Mouse (Mus musculus) heart, embryonic 14.5 days (tissue): ENCODE results near the gene Megf6. TPM values are rescaled to one million over a fixed set of nuclear protein-coding genes. Genes with fewer than 3 reads are reported as not detected.
A peak's percentile ranks its signal among the peaks of the same experiment; 100 is the strongest.

ENCODE experiments used
- ATAC-seq: fragments of 200-750 bp; cut with Nextera tagmentation; 2 replicates; pipeline ENCODE4 v1.8.0; 2017; ENCODE audit warnings: low read depth, moderate TSS enrichment; ENCODE audit not compliant: insufficient number of reproducible peaks, insufficient read depth, low FRiP score
- H3K27ac ChIP-seq, 2 experiments: fragments of 200-500 bp in 1 of 2; fragments of 300-500 bp in 1 of 2; sonication (generic) in 1 of 2; replicated peaks in 1 of 2; 2 replicates each; pipeline ENCODE4 v1.5.1; 2012 to 2014; ENCODE audit warnings: low read depth in 2 of 2, low read length in 2 of 2, control low read depth in 1 of 2, mild to moderate bottlenecking in 1 of 2, mixed read lengths in 1 of 2; ENCODE audit not compliant: control insufficient read depth in 1 of 2, insufficient read depth in 1 of 2
- H3K27me3 ChIP-seq: fragments of 300-500 bp; sonication (generic); 2 replicates; pipeline ENCODE4 v1.6.1; 2014; ENCODE audit warnings: mild to moderate bottlenecking, low read length, control low read depth; ENCODE audit not compliant: control insufficient read depth, insufficient read depth
- H3K36me3 ChIP-seq: fragments of 300-500 bp; sonication (generic); 2 replicates; pipeline ENCODE4 v1.6.1; 2014; ENCODE audit warnings: mild to moderate bottlenecking, control low read depth, low read length, mixed read lengths; ENCODE audit not compliant: control insufficient read depth, insufficient read depth
- H3K4me1 ChIP-seq, 2 experiments: fragments of 200-500 bp in 1 of 2; fragments of 300-500 bp in 1 of 2; sonication (generic) in 1 of 2; 2 replicates each; pipeline ENCODE4 v1.6.1; 2012 to 2014; ENCODE audit warnings: low read length in 2 of 2, control low read depth in 1 of 2, mixed read lengths in 1 of 2; ENCODE audit not compliant: control insufficient read depth in 2 of 2, insufficient read depth in 2 of 2
- H3K4me2 ChIP-seq: fragments of 300-500 bp; sonication (generic); 2 replicates; pipeline ENCODE4 v1.6.1; 2014; ENCODE audit warnings: mild to moderate bottlenecking, low read length
- H3K4me3 ChIP-seq, 2 experiments: fragments of 200-500 bp in 1 of 2; fragments of 300-500 bp in 1 of 2; sonication (generic) in 1 of 2; 2 replicates each; pipeline ENCODE4 v1.5.1; 2012 to 2014; ENCODE audit warnings: low read length in 2 of 2, mild to moderate bottlenecking in 2 of 2, control low read depth in 1 of 2, low read depth in 1 of 2, moderate library complexity in 1 of 2; ENCODE audit not compliant: control insufficient read depth in 1 of 2, insufficient read depth in 1 of 2
- H3K9ac ChIP-seq: fragments of 300-500 bp; sonication (generic); 2 replicates; pipeline ENCODE4 v1.6.1; 2014; ENCODE audit warnings: mild to moderate bottlenecking, low read length
- H3K9me3 ChIP-seq: fragments of 300-500 bp; sonication (generic); 2 replicates; pipeline ENCODE4 v1.6.1; 2016; ENCODE audit warnings: low read length, control low read depth; ENCODE audit not compliant: control insufficient read depth
- WGBS: fragments of 180-500 bp; shearing (Covaris S2); extraction: QIAGEN DNeasy Blood & Tissue Kit; methylation state at CpG from one replicate; pipeline ENCODE4 v1.1.7; 2014; 5-methylcytosine and 5-hydroxymethylcytosine counted together
- polyA plus RNA-seq: library from polyadenylated mRNA; unstranded; fragments of >200 nt; fragmentation: Nextera tagmentation; extraction: Ambion mirVana; gene quantifications from 2 replicates; pipeline ENCODE4 v1.2.1, GENCODE M21; 2014

Gene Megf6
- polyA plus RNA-seq, 1 experiment from 2014 or later = 39.8 TPM

- Histone ChIP-seq H3K4me3 (no peak overlapping the region), H3K9ac (peak overlapping the region; percentile 25), H3K27ac (peak overlapping the region; percentile 63 to 66), H3K4me1 (peaks cover 25 to 31% of the 10 kb centered on the region in 2 experiments), H3K4me2 (no peak overlapping the region), H3K9me3 (no peaks in the 10 kb centered on the region), H3K27me3 (no peaks in the 10 kb centered on the region), H3K36me3 (no peaks in the 10 kb centered on the region)
- 8% methylated on average over 5 of the region's 5 CpGs for WGBS
- ATAC-seq = peak; percentile 22; the same call in 1 of the 2 replicates
These were observed 43.5 kb downstream of the Megf6 start for GRCm38 (mm10) chr4:154214075-154214474.

- no peak overlapping the region for H3K9ac ChIP-seq
- H3K27ac ChIP-seq = no peak overlapping the region
- no peak overlapping the region for H3K4me3 ChIP-seq
- peaks cover 25 to 32% of the 10 kb centered on the region in 2 experiments for H3K4me1 ChIP-seq
- H3K4me2 ChIP-seq = no peak overlapping the region
- 43% methylated on average over 7 of the region's 7 CpGs for WGBS
- H3K36me3 ChIP-seq = no peaks in the 10 kb centered on the region
- ATAC-seq = no peak
- H3K27me3 ChIP-seq = 0 out of 2 replicates have a peak, but pooled peaks cover 2% of the 10 kb centered on the region
- no peaks in the 10 kb centered on the region for H3K9me3 ChIP-seq
These were observed 47.3 kb downstream of the Megf6 start for GRCm38 (mm10) chr4:154217711-154218350.

- H3K36me3 ChIP-seq = no peaks in the 10 kb centered on the region
- H3K4me3 ChIP-seq = no peak overlapping the region
- no peak overlapping the region for H3K9ac ChIP-seq
- WGBS = 30% methylated on average over 6 of the region's 6 CpGs
- H3K4me1 ChIP-seq = peaks cover 30 to 39% of the 10 kb centered on the region in 2 experiments
- no peak overlapping the region for H3K4me2 ChIP-seq
- H3K27ac ChIP-seq = peak overlapping the region in 1 of 2 experiments; percentile 6; a peak in 1 of 4 replicates
- ATAC-seq = no peak
- 0 out of 2 replicates have a peak, but pooled peaks cover 2% of the 10 kb centered on the region for H3K27me3 ChIP-seq
- H3K9me3 ChIP-seq = no peaks in the 10 kb centered on the region
These were observed 52.2 kb downstream of the Megf6 start for GRCm38 (mm10) chr4:154222773-154223172.

- Histone ChIP-seq H3K4me3 (no peak overlapping the region), H3K27ac (peak overlapping the region in 1 of 2 experiments; percentile 64; a peak in 1 of 4 replicates), H3K27me3 (0 out of 2 replicates have a peak, but pooled peaks cover 2% of the 10 kb centered on the region), H3K4me1 (peaks cover 40 to 47% of the 10 kb centered on the region in 2 experiments), H3K4me2 (no peak overlapping the region), H3K9me3 (no peaks in the 10 kb centered on the region), H3K36me3 (no peaks in the 10 kb centered on the region), H3K9ac (peak overlapping the region; percentile 38; the same call in 1 of the 2 replicates)
- ATAC-seq = peak; percentile 62
- WGBS = 19% methylated on average over 6 of the region's 6 CpGs
These were observed 53.9 kb downstream of the Megf6 start for GRCm38 (mm10) chr4:154224267-154224969.

- 0 out of 2 replicates have a peak, but pooled peaks cover 2% of the 10 kb centered on the region for H3K27me3 ChIP-seq
- no peak overlapping the region for H3K4me2 ChIP-seq
- H3K4me3 ChIP-seq = no peak overlapping the region
- ATAC-seq = no peak
- no peaks in the 10 kb centered on the region for H3K36me3 ChIP-seq
- H3K4me1 ChIP-seq = peaks cover 43 to 47% of the 10 kb centered on the region in 2 experiments
- no peak overlapping the region for H3K9ac ChIP-seq
- no peaks in the 10 kb centered on the region for H3K9me3 ChIP-seq
- no peak overlapping the region; a peak in 1 of 4 replicates for H3K27ac ChIP-seq
- WGBS = 55% methylated on average over 9 of the region's 9 CpGs
These were observed 54.4 kb downstream of the Megf6 start for GRCm38 (mm10) chr4:154224970-154225309.

GRCm38 (mm10) chr4:154226678-154227077, 56.1 kb downstream of the Megf6 start:
- Histone ChIP-seq H3K4me1 (peaks cover 49 to 54% of the 10 kb centered on the region in 2 experiments), H3K9me3 (no peaks in the 10 kb centered on the region), H3K4me2 (no peak overlapping the region), H3K9ac (no peak overlapping the region), H3K27me3 (no peaks in the 10 kb centered on the region), H3K4me3 (no peak overlapping the region), H3K36me3 (no peaks in the 10 kb centered on the region), H3K27ac (no peak overlapping the region)
- ATAC-seq = no peak
- WGBS = 70% methylated on average over 11 of the region's 11 CpGs

GRCm38 (mm10) chr4:154228336-154228735, 57.8 kb downstream of the Megf6 start:
- ATAC-seq = no peak
- Histone ChIP-seq H3K4me3 (no peak overlapping the region), H3K4me2 (no peak overlapping the region), H3K9ac (no peak overlapping the region; the same call in 1 of the 2 replicates), H3K4me1 (peaks cover 55 to 57% of the 10 kb centered on the region in 2 experiments), H3K9me3 (no peaks in the 10 kb centered on the region), H3K36me3 (no peaks in the 10 kb centered on the region), H3K27ac (peak overlapping the region in 1 of 2 experiments; percentile 37; a peak in 2 of 4 replicates), H3K27me3 (no peaks in the 10 kb centered on the region)
- 23% methylated on average over 11 of the region's 11 CpGs for WGBS
